In genomic region chr5:37932086-37932759, GRCm38 (mm10) we compare ENCODE assay signal across 18 mouse cellular contexts.
A peak's percentile ranks its signal among the peaks of the same experiment; 100 is the strongest.
DNase-seq lines count a peak whose midpoint lies in the region; ATAC-seq and TF ChIP-seq lines count a peak whose summit lies in the region.
"Had no signal": no experiment of that assay in that cellular context is flagged by ENCODE, and none has a peak within 500 bp of the region (broad histone marks: within the 10 kb centered on the region; RNA-seq: fewer than 3 reads in every experiment).

No protein-coding gene starts in this region.

- H3K4me1 ChIP-seq in hindbrain, postnatal 0 days (ENCODE audit: insufficient read depth, low read length): no peaks in the 10 kb centered on the region
- H3K4me1 ChIP-seq in hindbrain, embryonic 12.5 days: no peaks in the 10 kb centered on the region
- H3K4me1 ChIP-seq in lung, embryonic 14.5 days (ENCODE audit: insufficient read depth): peaks cover 10% of the 10 kb centered on the region; the same call in 1 of the 2 replicates
- H3K4me1 ChIP-seq in lung, adult 2 months (ENCODE audit: control insufficient read depth, insufficient read depth, low read length): no peaks in the 10 kb centered on the region
- H3K4me1 ChIP-seq: forebrain, embryonic 15.5 days; heart, embryonic 15.5 days; liver, embryonic 12.5 days had no signal

- ATAC-seq in hindbrain, postnatal 0 days: no peak
- ATAC-seq in hindbrain, embryonic 12.5 days (ENCODE audit: low FRiP score): no peak
- peak; percentile 61 for ATAC-seq in lung, embryonic 14.5 days (ENCODE audit: insufficient read depth)
- ATAC-seq: forebrain, embryonic 15.5 days; intestine, postnatal 0 days; liver, embryonic 12.5 days; Patski had no signal

- no peak overlapping the region for H3K27ac ChIP-seq in hindbrain, postnatal 0 days
- H3K27ac ChIP-seq in hindbrain, embryonic 12.5 days: no peak overlapping the region
- peak overlapping the region; percentile 38; the same call in 1 of the 2 replicates for H3K27ac ChIP-seq in lung, embryonic 14.5 days (ENCODE audit: low read depth)
- peak overlapping the region; percentile 49; the same call in 1 of the 2 replicates for H3K27ac ChIP-seq in layer of hippocampus, adult 2 months
- H3K27ac ChIP-seq: forebrain, embryonic 15.5 days; heart, embryonic 15.5 days; liver, embryonic 12.5 days; macrophage had no signal

- intact Hi-C loops in left cerebral cortex, postnatal 4 days (cut with DNase I): no loop called here

- no peaks in the 10 kb centered on the region for H3K27me3 ChIP-seq in hindbrain, postnatal 0 days (ENCODE audit: insufficient read depth, low read length)
- H3K27me3 ChIP-seq in hindbrain, embryonic 12.5 days: no peaks in the 10 kb centered on the region
- no peaks in the 10 kb centered on the region for H3K27me3 ChIP-seq in lung, embryonic 14.5 days (ENCODE audit: insufficient read depth, low read length)
- H3K27me3 ChIP-seq: forebrain, embryonic 15.5 days; liver, embryonic 12.5 days; Patski had no signal

- TF ChIP-seq CTCF in hindbrain, postnatal 0 days (IDR thresholded peaks at IDR 0.05; ENCODE audit: low read depth): no peak
- no peak for TF ChIP-seq CTCF in lung, embryonic 14.5 days (IDR thresholded peaks at IDR 0.05; ENCODE audit: low read depth)
- TF ChIP-seq CTCF in lung, adult 2 months (IDR thresholded peaks at IDR 0.05; ENCODE audit: insufficient read depth, low read length): no peak
- TF ChIP-seq CTCF in layer of hippocampus, adult 2 months (conservative IDR thresholded peaks at IDR 0.05): no peak

- H3K4me2 ChIP-seq in hindbrain, postnatal 0 days (ENCODE audit: low read depth, low read length): no peak overlapping the region
- H3K4me2 ChIP-seq in hindbrain, embryonic 12.5 days (replicated peaks): no peak overlapping the region
- H3K4me2 ChIP-seq in lung, embryonic 14.5 days: no peak overlapping the region
- H3K4me2 ChIP-seq: forebrain, embryonic 15.5 days; heart, embryonic 15.5 days; liver, embryonic 12.5 days had no signal

- 60% methylated on average over 10 of the region's 10 CpGs for WGBS in hindbrain, postnatal 0 days
- WGBS in hindbrain, embryonic 12.5 days: 88% methylated on average over 10 of the region's 10 CpGs
- WGBS in lung, embryonic 14.5 days: 48% methylated on average over 10 of the region's 10 CpGs
- WGBS in lung, adult 2 months: 63% methylated on average over 10 of the region's 10 CpGs

- H3K4me3 ChIP-seq in hindbrain, postnatal 0 days (ENCODE audit: low read length): no peak overlapping the region
- no peak overlapping the region for H3K4me3 ChIP-seq in hindbrain, embryonic 12.5 days
- H3K4me3 ChIP-seq in lung, embryonic 14.5 days (ENCODE audit: low read depth, low read length): no peak overlapping the region
- no peak overlapping the region for H3K4me3 ChIP-seq in lung, adult 2 months (replicated peaks; ENCODE audit: extremely low read depth, low read depth, low read length)
- no peak overlapping the region for H3K4me3 ChIP-seq in layer of hippocampus, adult 2 months
- H3K4me3 ChIP-seq: forebrain, embryonic 15.5 days; heart, embryonic 15.5 days; liver, embryonic 12.5 days had no signal

- no peaks in the 10 kb centered on the region for H3K36me3 ChIP-seq in hindbrain, postnatal 0 days (ENCODE audit: insufficient read depth, low read length)
- H3K36me3 ChIP-seq in hindbrain, embryonic 12.5 days: no peaks in the 10 kb centered on the region
- no peaks in the 10 kb centered on the region for H3K36me3 ChIP-seq in lung, embryonic 14.5 days (ENCODE audit: insufficient read depth)
- H3K36me3 ChIP-seq: forebrain, embryonic 15.5 days; heart, embryonic 15.5 days; liver, embryonic 12.5 days had no signal

- peak; percentile 19 for DNase-seq in hindbrain, postnatal 0 days (ENCODE audit: low spot score)
- peak; percentile 83 for DNase-seq in lung, embryonic 14.5 days
- DNase-seq in lung, adult 2 months: no peak
- DNase-seq in brain, adult 2 months (ENCODE audit: low read depth, low spot score): peak; percentile 16
- peak; percentile 25 to 34 for DNase-seq in layer of hippocampus, adult 2 months (ENCODE audit: low spot score in 2 of 2)
- no peak for DNase-seq in left cerebral cortex, postnatal 4 days
- no peak for DNase-seq in retina, embryonic 14.5 days (ENCODE audit: low spot score)
- DNase-seq: B cell, adult 2 months; cerebellum, adult 2 months; midbrain, embryonic 14.5 days; right cerebral cortex, postnatal 25 days had no signal

- H3K9ac ChIP-seq in hindbrain, postnatal 0 days (replicated peaks; ENCODE audit: low read length): no peak overlapping the region
- H3K9ac ChIP-seq in hindbrain, embryonic 12.5 days: no peak overlapping the region
- no peak overlapping the region for H3K9ac ChIP-seq in lung, embryonic 14.5 days
- H3K9ac ChIP-seq: forebrain, embryonic 15.5 days; heart, embryonic 15.5 days; liver, embryonic 12.5 days had no signal

- H3K9me3 ChIP-seq in hindbrain, postnatal 0 days (ENCODE audit: low read length): no peaks in the 10 kb centered on the region
- H3K9me3 ChIP-seq in hindbrain, embryonic 12.5 days (replicated peaks): no peaks in the 10 kb centered on the region
- no peaks in the 10 kb centered on the region for H3K9me3 ChIP-seq in lung, embryonic 14.5 days (ENCODE audit: low read depth, low read length)
- H3K9me3 ChIP-seq: forebrain, embryonic 15.5 days; heart, embryonic 15.5 days; liver, embryonic 12.5 days had no signal

- no peak for TF ChIP-seq POLR2A in lung, adult 2 months (IDR thresholded peaks at IDR 0.05; ENCODE audit: borderline replicate concordance, extremely low read depth, low read depth, low read length)

Comparison
In these comparisons a context has a peak if more than half of its experiments do, and no peak if none do; other contexts are left out.
1. DNase-seq: peak in hindbrain, postnatal 0 days (single experiment), lung, embryonic 14.5 days (single experiment), brain, adult 2 months (single experiment) and layer of hippocampus, adult 2 months (2 of 2); none in lung, adult 2 months (single experiment), left cerebral cortex, postnatal 4 days (single experiment) and retina, embryonic 14.5 days (single experiment).
2. H3K27ac ChIP-seq: peak in lung, embryonic 14.5 days (single experiment) and layer of hippocampus, adult 2 months (single experiment); none in hindbrain, postnatal 0 days (single experiment) and hindbrain, embryonic 12.5 days (single experiment).